Mouse (Mus musculus) bone marrow macrophage, adult 2 months (primary cell): ENCODE data around the gene Nudt16l1.

ENCODE experiments used
- CTCF ChIP-seq: IDR thresholded peaks from 2 replicates; pipeline ENCODE4 v1.5.1; 2012; ENCODE audit warnings: low read depth, mild to moderate bottlenecking, low read length, moderate library complexity
- POLR2A ChIP-seq: IDR thresholded peaks from 2 replicates; pipeline ENCODE4 v1.6.1; 2012; ENCODE audit warnings: mild to moderate bottlenecking, low read depth, low read length, borderline replicate concordance

- TF ChIP-seq POLR2A (no peak), CTCF (no peak)
Observed at GRCm38 (mm10) chr16:4969055-4969843, 30.7 kb downstream of the Nudt16l1 start.
